Mouse (Mus musculus) heart, adult 18-20 months (tissue): Measurements from ENCODE around the gene Atp8b4. TPM values are rescaled to one million over a fixed set of nuclear protein-coding genes. Genes with fewer than 3 reads are reported as not detected.
A peak's percentile ranks its signal among the peaks of the same experiment; 100 is the strongest.
"Not testable (repeated sequence)": the region's sequence is repeated elsewhere in the genome, so short reads cannot be mapped to it uniquely, and the experiment has no call there.

ENCODE experiments used
- DNase-seq, 2 experiments: peaks; one replicate each; pipeline ENCODE4 v3.0.0; 2021 to 2022; ENCODE audit warnings: mixed read lengths in 1 of 2
- total RNA-seq, 2 experiments: library from RNA; stranded (reverse); gene quantifications; 2 replicates each; pipeline ENCODE4 v1.2.3; 2021

Gene Atp8b4
- total RNA-seq, 2 experiments from 2014 or later: 0.32 to 0.82 TPM

GRCm38 (mm10) chr2:126495832-126496695 lies 4.4 kb downstream of the Atp8b4 start:
- DNase-seq: no peak

DNA sequence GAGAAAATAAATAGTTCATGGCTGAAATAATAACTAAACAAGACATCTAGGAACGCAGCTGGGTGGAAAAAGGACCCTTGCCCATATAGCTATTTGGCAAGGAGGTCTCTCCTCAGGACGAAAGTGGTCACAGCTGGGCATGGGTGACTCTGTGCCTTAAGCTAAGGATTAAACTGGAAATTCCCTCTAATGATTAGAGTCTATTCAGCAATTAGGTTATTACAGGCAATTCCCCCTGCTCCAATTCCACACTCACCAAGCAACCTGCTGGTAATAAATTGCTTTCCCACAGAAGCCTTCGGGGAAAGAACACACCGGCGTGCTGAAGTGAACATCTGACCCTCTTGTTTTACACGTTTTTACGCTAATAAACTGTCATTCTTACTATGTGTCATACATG lies 5.2 kb downstream of the Atp8b4 start:
- DNase-seq: no peak

DNA sequence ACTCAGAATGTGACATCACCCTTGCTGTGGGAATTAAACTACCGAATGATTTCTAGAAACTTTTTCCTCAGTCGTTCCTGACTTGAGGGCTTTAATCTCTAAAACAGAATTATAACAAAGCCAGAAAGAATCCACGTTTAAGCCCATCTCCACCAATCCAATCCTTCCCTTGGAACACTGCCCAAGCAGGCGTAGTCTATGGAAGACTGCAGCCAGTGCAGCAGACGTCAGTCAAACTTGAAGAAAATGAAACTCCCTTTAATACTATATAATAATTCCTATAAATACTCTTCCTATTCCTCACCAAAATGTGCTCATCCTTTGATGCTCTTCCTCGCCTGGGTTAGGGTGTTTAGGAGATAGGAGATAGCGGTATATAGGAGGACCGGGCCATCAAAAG lies 7.2 kb downstream of the Atp8b4 start:
- no peak for DNase-seq

DNA sequence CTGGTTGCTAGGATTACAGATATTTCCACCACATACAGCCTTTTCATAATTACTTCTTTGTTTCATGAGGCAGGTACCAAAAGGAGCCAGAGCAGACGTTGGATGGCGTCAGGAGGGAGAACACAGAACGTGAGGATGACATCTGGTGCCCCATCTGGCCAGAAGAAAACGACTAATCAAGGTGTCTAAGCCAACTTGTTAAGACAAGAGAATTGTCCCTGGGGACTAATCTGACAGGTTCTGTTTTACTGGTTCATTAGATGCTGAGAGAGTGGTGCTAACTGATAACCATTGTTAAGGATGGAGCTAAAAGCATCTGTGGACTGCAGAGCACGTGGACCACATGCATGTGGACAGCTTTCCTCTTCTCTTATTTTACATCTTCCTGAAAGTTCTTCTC lies 7.8 kb downstream of the Atp8b4 start:
- DNase-seq: no peak

DNA sequence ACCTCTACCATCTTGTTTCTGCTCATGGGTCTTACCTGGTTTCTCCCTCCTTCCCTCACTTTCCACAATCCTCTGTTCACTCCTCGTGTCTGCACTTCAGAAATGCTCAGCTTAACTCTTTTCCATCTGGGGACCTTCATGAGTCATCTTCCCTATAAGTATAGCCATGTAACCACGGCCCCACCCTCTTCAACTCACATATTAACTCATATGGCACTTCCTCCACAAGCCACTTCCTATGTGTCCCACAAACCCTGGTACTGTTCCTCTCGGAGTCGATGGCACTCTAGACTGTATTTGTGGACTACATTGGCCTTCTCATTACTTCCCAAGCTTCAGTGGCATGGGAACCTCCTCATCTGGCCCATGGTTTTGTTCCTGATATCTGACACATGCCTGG lies 9.0 kb downstream of the Atp8b4 start:
- DNase-seq: no peak

- DNase-seq: no peak
Measured at GRCm38 (mm10) chr2:126490573-126490972, 9.9 kb downstream of the Atp8b4 start.

- DNase-seq: no peak
Measured at GRCm38 (mm10) chr2:126485262-126486017, 15.0 kb downstream of the Atp8b4 start.

DNA sequence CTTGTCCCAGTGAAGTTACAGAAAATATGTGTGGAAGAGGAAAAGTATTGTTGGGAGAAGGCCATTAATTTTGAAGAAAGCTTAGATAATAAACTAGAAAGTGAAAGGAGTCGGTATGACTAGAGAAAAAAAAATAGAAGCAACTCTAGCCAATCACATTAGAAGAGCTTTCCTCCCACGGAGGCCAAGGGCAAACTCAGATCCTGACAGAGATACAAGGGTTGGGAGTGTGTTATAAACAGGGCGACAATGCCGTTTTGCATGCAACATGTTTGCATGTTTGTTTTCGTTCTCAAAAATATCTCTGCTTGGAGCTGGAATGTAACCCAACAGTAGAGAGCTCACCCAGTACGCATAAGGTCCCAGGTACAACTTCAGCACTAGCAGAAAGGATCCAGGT lies 17.1 kb downstream of the Atp8b4 start:
- no peak for DNase-seq

GRCm38 (mm10) chr2:126477556-126477955 lies 22.9 kb downstream of the Atp8b4 start:
- peak; percentile 49 to 65 for DNase-seq

GRCm38 (mm10) chr2:126475681-126476410 lies 24.6 kb downstream of the Atp8b4 start:
- DNase-seq: peak in 1 of 2 experiments; percentile 64

GRCm38 (mm10) chr2:126474019-126474418 lies 26.5 kb downstream of the Atp8b4 start:
- DNase-seq: no peak

DNA sequence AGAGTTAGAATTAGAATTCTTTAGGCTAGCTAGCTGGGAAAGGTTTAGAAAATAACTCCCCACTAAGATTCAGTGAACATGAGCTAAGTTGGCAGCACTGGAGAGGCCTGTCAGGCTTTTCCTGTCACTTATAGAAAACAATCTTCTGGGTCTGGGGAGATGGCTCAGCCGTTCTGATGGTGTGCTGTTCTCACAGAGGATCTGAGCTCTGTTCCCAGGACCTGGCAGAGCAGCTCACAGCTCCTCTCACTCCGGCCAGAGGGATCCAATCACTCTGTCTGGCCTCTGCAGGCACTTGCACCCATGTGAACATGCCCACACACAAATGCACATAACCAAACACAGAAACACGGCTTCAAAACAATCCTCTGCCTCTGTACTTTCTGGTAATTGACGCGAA lies 27.6 kb downstream of the Atp8b4 start:
- DNase-seq: no peak

- no peak for DNase-seq
Measured at GRCm38 (mm10) chr2:126467790-126468189, 32.7 kb downstream of the Atp8b4 start.

GRCm38 (mm10) chr2:126466391-126467134 lies 33.9 kb downstream of the Atp8b4 start:
- DNase-seq: peak in 1 of 2 experiments; percentile 24

- DNase-seq: no peak
Measured at GRCm38 (mm10) chr2:126458661-126459060, 41.8 kb downstream of the Atp8b4 start.

DNA sequence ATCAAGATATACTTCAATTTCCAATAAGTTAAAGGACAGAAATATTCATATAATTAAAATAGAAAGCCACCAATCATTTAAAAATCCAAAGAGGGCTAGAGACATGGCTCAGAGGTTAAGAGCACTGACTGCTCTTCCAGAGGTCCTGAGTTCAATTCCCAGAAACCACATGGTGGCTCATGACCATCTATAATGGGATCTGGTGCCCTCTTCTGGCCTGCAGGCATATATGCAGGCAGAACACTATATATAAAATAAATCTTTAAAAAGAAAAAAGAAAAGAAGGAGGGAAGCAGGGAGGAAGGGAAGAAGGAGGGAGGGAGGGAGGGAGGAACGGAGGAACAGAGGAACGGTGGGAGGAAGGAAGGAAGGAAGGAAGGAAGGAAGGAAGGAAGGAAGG lies 42.7 kb downstream of the Atp8b4 start:
- DNase-seq: not testable (repeated sequence)

GRCm38 (mm10) chr2:126450937-126451302 lies 49.6 kb downstream of the Atp8b4 start:
- no peak for DNase-seq

- peak; percentile 65 to 81 for DNase-seq
Measured at GRCm38 (mm10) chr2:126450210-126450936, 50.1 kb downstream of the Atp8b4 start.

DNA sequence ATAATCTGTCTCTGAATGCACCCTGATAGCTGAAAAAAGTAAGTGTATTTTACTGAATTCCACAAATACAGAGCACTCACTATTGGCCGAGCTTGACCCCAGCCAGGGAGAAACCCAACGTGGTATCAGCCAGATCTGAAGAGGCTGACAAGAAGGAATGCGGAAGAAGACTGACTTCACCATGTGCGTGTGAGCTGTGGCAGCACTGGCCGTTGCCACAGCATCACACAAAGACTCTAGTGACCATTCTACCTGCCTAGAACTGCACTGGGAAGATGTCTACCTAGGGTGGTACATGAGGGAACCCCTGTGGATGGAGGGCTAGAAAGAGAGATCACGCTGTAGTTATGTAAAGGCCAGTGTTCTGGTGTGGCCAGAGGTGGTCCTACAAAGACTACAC lies 55.4 kb downstream of the Atp8b4 start:
- no peak for DNase-seq

DNA sequence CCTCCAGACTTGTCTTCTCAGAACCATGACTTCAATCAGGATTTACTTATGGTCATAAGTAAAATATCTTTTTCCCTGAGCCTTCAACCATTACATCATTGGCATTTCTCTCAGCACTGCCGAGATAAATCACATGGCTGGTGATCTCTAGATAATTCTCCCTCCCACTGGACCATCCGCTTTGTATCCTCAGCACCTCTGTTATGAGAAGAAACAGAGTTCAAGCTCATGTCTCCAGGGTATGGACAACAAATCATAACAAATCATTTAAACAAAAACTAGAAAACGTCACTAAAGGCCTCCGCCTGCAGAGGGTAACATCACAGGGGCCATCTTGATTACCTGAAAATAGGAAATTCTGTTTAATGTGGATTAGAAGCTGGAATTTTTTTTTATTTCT lies 58.9 kb downstream of the Atp8b4 start:
- DNase-seq: no peak

DNA sequence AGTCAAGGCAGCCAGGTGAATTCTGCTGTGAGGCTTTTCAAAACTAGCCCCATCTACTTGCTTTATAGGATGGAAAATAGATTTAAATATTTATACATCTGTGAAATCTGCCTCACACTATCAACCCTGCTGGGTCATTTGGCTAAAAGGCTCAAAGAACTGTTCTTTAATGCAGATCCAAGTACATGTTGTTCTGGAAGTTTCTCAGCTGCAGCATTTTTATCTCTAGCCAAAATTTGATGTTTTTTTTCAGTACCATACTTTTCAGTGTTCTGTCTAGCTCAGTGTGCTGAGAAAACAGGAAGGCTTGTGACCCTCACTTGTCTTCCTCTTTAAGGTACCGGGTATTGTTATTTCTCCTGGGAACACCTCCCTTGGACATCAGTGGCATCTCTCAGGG lies 65.8 kb downstream of the Atp8b4 start:
- DNase-seq: no peak
